Mouse (Mus musculus): Measurements from ENCODE around the gene 2310061I04Rik.

GRCm38 (mm10) chr17:35874721-35875120 lies 22.5 kb downstream of the 2310061I04Rik start:
- TF ChIP-seq CTCF (IDR thresholded peaks at IDR 0.05; ENCODE audit: low read depth) = no peak
- no peak for TF ChIP-seq EP300 (IDR thresholded peaks at IDR 0.05; ENCODE audit: low read depth)

Data from liver, postnatal 0 days (tissue).